12 mouse cellular contexts compared by ENCODE assay signal in genomic region chr17:71018616-71019308, GRCm38 (mm10). TPM values are rescaled to one million over a fixed set of nuclear protein-coding genes. Genes with fewer than 3 reads are reported as not detected.
DNase-seq lines count a peak whose midpoint lies in the region; ATAC-seq and TF ChIP-seq lines count a peak whose summit lies in the region.
"Had no signal": no experiment of that assay in that cellular context is flagged by ENCODE, and none has a peak within 500 bp of the region (broad histone marks: within the 10 kb centered on the region; RNA-seq: fewer than 3 reads in every experiment).

No protein-coding gene starts in this region.

- H3K4me1 ChIP-seq in heart, embryonic 12.5 days (replicated peaks) = peaks cover 57% of the 10 kb centered on the region
- peaks cover 3% of the 10 kb centered on the region; the same call in 1 of the 2 replicates for H3K4me1 ChIP-seq in midbrain, embryonic 11.5 days (ENCODE audit: control insufficient read depth, insufficient read depth, low read length)
- peaks cover 9% of the 10 kb centered on the region; the same call in 1 of the 2 replicates for H3K4me1 ChIP-seq in midbrain, embryonic 13.5 days (replicated peaks)
- H3K4me1 ChIP-seq in intestine, postnatal 0 days (replicated peaks; ENCODE audit: control insufficient read depth, insufficient read depth, low read length) = no peaks in the 10 kb centered on the region

- H3K4me3 ChIP-seq in heart, embryonic 12.5 days = peak overlapping the region; percentile 58
- no peak overlapping the region for H3K4me3 ChIP-seq in midbrain, embryonic 11.5 days (ENCODE audit: low read depth, low read length)
- H3K4me3 ChIP-seq in midbrain, embryonic 13.5 days (replicated peaks) = no peak overlapping the region
- no peak overlapping the region for H3K4me3 ChIP-seq in intestine, postnatal 0 days (ENCODE audit: low read depth, low read length)
- H3K4me3 ChIP-seq: erythroblast, embryonic 14.5 days; forebrain, embryonic 13.5 days had no signal

- peak overlapping the region; percentile 90 for H3K9ac ChIP-seq in heart, embryonic 12.5 days
- H3K9ac ChIP-seq in midbrain, embryonic 11.5 days (ENCODE audit: low read length) = no peak overlapping the region
- no peak overlapping the region for H3K9ac ChIP-seq in midbrain, embryonic 13.5 days (replicated peaks)
- no peak overlapping the region for H3K9ac ChIP-seq in intestine, postnatal 0 days (ENCODE audit: low read depth, low read length)
- H3K9ac ChIP-seq: forebrain, embryonic 13.5 days; liver, postnatal 0 days had no signal

- 48% methylated on average over 15 of the region's 15 CpGs for WGBS in heart, embryonic 12.5 days
- WGBS in midbrain, embryonic 11.5 days = 81% methylated on average over 15 of the region's 15 CpGs
- 80% methylated on average over 15 of the region's 15 CpGs for WGBS in midbrain, embryonic 13.5 days
- WGBS in intestine, postnatal 0 days = 83% methylated on average over 15 of the region's 15 CpGs

- peaks cover 15% of the 10 kb centered on the region for H3K36me3 ChIP-seq in heart, embryonic 12.5 days
- no peaks in the 10 kb centered on the region for H3K36me3 ChIP-seq in midbrain, embryonic 11.5 days (ENCODE audit: control insufficient read depth, insufficient read depth, low read length)
- no peaks in the 10 kb centered on the region for H3K36me3 ChIP-seq in midbrain, embryonic 13.5 days
- H3K36me3 ChIP-seq in intestine, postnatal 0 days (ENCODE audit: control insufficient read depth, insufficient read depth) = no peaks in the 10 kb centered on the region

- H3K27me3 ChIP-seq in heart, embryonic 12.5 days (replicated peaks) = no peaks in the 10 kb centered on the region
- H3K27me3 ChIP-seq in midbrain, embryonic 11.5 days (ENCODE audit: control insufficient read depth, insufficient read depth, low read length) = no peaks in the 10 kb centered on the region
- no peaks in the 10 kb centered on the region for H3K27me3 ChIP-seq in midbrain, embryonic 13.5 days
- H3K27me3 ChIP-seq in intestine, postnatal 0 days (replicated peaks; ENCODE audit: control insufficient read depth, insufficient read depth, low read length) = no peaks in the 10 kb centered on the region
- H3K27me3 ChIP-seq: forebrain, embryonic 13.5 days had no signal

- ATAC-seq in heart, embryonic 12.5 days (ENCODE audit: insufficient number of reproducible peaks, low FRiP score) = no peak
- no peak for ATAC-seq in midbrain, embryonic 11.5 days (ENCODE audit: low FRiP score)
- no peak for ATAC-seq in midbrain, embryonic 13.5 days
- no peak for ATAC-seq in intestine, postnatal 0 days
- ATAC-seq: forebrain, embryonic 13.5 days; liver, postnatal 0 days had no signal

- no peak for DNase-seq in heart, adult 8-10 months (ENCODE audit: low spot score)
- peak; percentile 53 for DNase-seq in midbrain, embryonic 11.5 days (ENCODE audit: low spot score, missing footprints)
- DNase-seq in layer of hippocampus, adult 8-10 months (ENCODE audit: low spot score in 2 of 2) = no peak
- no peak for DNase-seq in frontal cortex, postnatal 25 days (ENCODE audit: low spot score in 2 of 2)
- DNase-seq: cerebellum, adult 8-10 months; gastrocnemius, postnatal 14 days; liver, postnatal 0 days had no signal

- peak overlapping the region; percentile 59 for H3K4me2 ChIP-seq in heart, embryonic 12.5 days
- H3K4me2 ChIP-seq in midbrain, embryonic 11.5 days = no peak overlapping the region
- no peak overlapping the region for H3K4me2 ChIP-seq in midbrain, embryonic 13.5 days (replicated peaks)
- H3K4me2 ChIP-seq in intestine, postnatal 0 days (replicated peaks; ENCODE audit: low read depth) = 0 out of 2 replicates have a peak overlapping the region, but pooled peaks have one; percentile 24
- H3K4me2 ChIP-seq: forebrain, embryonic 13.5 days had no signal

- peak overlapping the region; percentile 99 for H3K27ac ChIP-seq in heart, embryonic 12.5 days (ENCODE audit: poor library complexity, severe bottlenecking)
- no peak overlapping the region for H3K27ac ChIP-seq in midbrain, embryonic 11.5 days (ENCODE audit: low read depth, low read length)
- no peak overlapping the region for H3K27ac ChIP-seq in midbrain, embryonic 13.5 days
- no peak overlapping the region for H3K27ac ChIP-seq in intestine, postnatal 0 days (ENCODE audit: low read depth, low read length)
- H3K27ac ChIP-seq: forebrain, embryonic 13.5 days had no signal

- no peaks in the 10 kb centered on the region for H3K9me3 ChIP-seq in heart, embryonic 12.5 days (replicated peaks)
- H3K9me3 ChIP-seq in midbrain, embryonic 11.5 days (ENCODE audit: control insufficient read depth, low read length) = no peaks in the 10 kb centered on the region
- H3K9me3 ChIP-seq in midbrain, embryonic 13.5 days = no peaks in the 10 kb centered on the region
- no peaks in the 10 kb centered on the region for H3K9me3 ChIP-seq in intestine, postnatal 0 days (ENCODE audit: control insufficient read depth)
- H3K9me3 ChIP-seq: forebrain, embryonic 13.5 days had no signal

- TF ChIP-seq CTCF in intestine, postnatal 0 days (IDR thresholded peaks at IDR 0.05; ENCODE audit: low read depth) = no peak

RNA-seq across cellular contexts. Expression of gene Myl12a, which starts 16.1 kb away (rescaled TPM):
- polyA plus RNA-seq in heart, embryonic 12.5 days (2016; fragmentation: Nextera tagmentation; extraction: Ambion mirVana) = 832 and 883 TPM in 2 replicates
- 1,000 to 10,000 TPM in 3 of 4 experiments, 100 to 1,000 TPM in 1; 878 to 1,206 (median 1,167) TPM for total RNA-seq in heart, adult 8-10 months (2022)
- polyA plus RNA-seq in midbrain, embryonic 11.5 days (2014; fragmentation: Nextera tagmentation; extraction: Ambion mirVana) = 375 and 403 TPM in 2 replicates
- 141 and 154 TPM in 2 replicates for polyA plus RNA-seq in midbrain, embryonic 13.5 days (2015; fragmentation: Nextera tagmentation; extraction: Ambion mirVana)
- polyA plus RNA-seq in intestine, postnatal 0 days (2015; fragmentation: Nextera tagmentation; extraction: Ambion mirVana) = 396 and 417 TPM in 2 replicates
- total RNA-seq in layer of hippocampus, adult 8-10 months (2022) = 10 to 100 TPM; 37.7 to 54.5 (median 41.8) TPM

RNA-seq across cellular contexts. Expression of gene Myom1, which starts 16.3 kb away (rescaled TPM):
- polyA plus RNA-seq in heart, embryonic 12.5 days (2016; fragmentation: Nextera tagmentation; extraction: Ambion mirVana) = 229 and 241 TPM in 2 replicates
- 1,000 to 10,000 TPM; 1,005 to 1,153 (median 1,086) TPM for total RNA-seq in heart, adult 8-10 months (2022)
- polyA plus RNA-seq in midbrain, embryonic 11.5 days (2014; fragmentation: Nextera tagmentation; extraction: Ambion mirVana) = 1.3 and 1.4 TPM in 2 replicates
- polyA plus RNA-seq in midbrain, embryonic 13.5 days (2015; fragmentation: Nextera tagmentation; extraction: Ambion mirVana) = 1.2 and 1.3 TPM in 2 replicates
- 8.9 and 12.4 TPM in 2 replicates for polyA plus RNA-seq in intestine, postnatal 0 days (2015; fragmentation: Nextera tagmentation; extraction: Ambion mirVana)
- 1 to 10 TPM; 2.3 to 4.2 (median 3.0) TPM for total RNA-seq in layer of hippocampus, adult 8-10 months (2022)
- polyA plus RNA-seq: erythroblast, embryonic 14.5 days had no signal

Comparison
In these comparisons a context has a peak if more than half of its experiments do, and no peak if none do; other contexts are left out.
1. H3K4me2 ChIP-seq: peak in heart, embryonic 12.5 days (single experiment) and intestine, postnatal 0 days (single experiment); none in midbrain, embryonic 11.5 days (single experiment) and midbrain, embryonic 13.5 days (single experiment).
2. RNA of gene Myom1, which starts 16.3 kb away (polyA plus RNA-seq): 229 to 241 TPM in heart, embryonic 12.5 days; 8.9 to 12.4 TPM in intestine, postnatal 0 days, 1.3 to 1.4 TPM in midbrain, embryonic 11.5 days and 1.2 to 1.3 TPM in midbrain, embryonic 13.5 days; every median in the first group is over 10 times any median in the second.